Mouse (Mus musculus) bone marrow, adult 2 months (tissue): Measurements from ENCODE around the gene Zfpm1. TPM values are rescaled to one million over a fixed set of nuclear protein-coding genes. Genes with fewer than 3 reads are reported as not detected.

Experiments
- H3K27ac ChIP-seq: fragments of 200-500 bp; 2 replicates; pipeline ENCODE4 v1.5.1; 2012; ENCODE audit warnings: low read depth, mild to moderate bottlenecking, control low read depth, inconsistent platforms, low read length; ENCODE audit not compliant: control insufficient read depth, poor library complexity, insufficient read depth
- H3K4me1 ChIP-seq: fragments of 200-500 bp; 2 replicates; pipeline ENCODE4 v1.6.1; 2011; ENCODE audit warnings: low read length; ENCODE audit not compliant: control insufficient read depth, insufficient read depth
- H3K4me3 ChIP-seq: fragments of 200-500 bp; replicated peaks from 2 replicates; pipeline ENCODE3; 2011; ENCODE audit warnings: mild to moderate bottlenecking, low read depth, low read length, control low read depth; ENCODE audit not compliant: control insufficient read depth
- CTCF ChIP-seq: fragments of 200-500 bp; IDR thresholded peaks from 2 replicates; pipeline ENCODE4 v1.5.1; 2011; ENCODE audit warnings: low read length, control low read depth; ENCODE audit not compliant: control insufficient read depth, insufficient read depth
- POLR2A ChIP-seq: fragments of 200-500 bp; IDR thresholded peaks from 2 replicates; pipeline ENCODE4 v1.6.1; 2011; ENCODE audit warnings: low read depth, mild to moderate bottlenecking, control low read depth, low read length, borderline replicate concordance; ENCODE audit not compliant: control insufficient read depth
- WGBS: fragments of 180-500 bp; shearing (Covaris S2); methylation state at CpG from one replicate; pipeline ENCODE4 v1.1.7; 2018; 5-methylcytosine and 5-hydroxymethylcytosine counted together
- polyA plus RNA-seq: library from polyadenylated mRNA; stranded (reverse); fragments of >200 nt; gene quantifications from 2 replicates; pipeline ENCODE4 v1.2.4, GENCODE M21; 2011; ENCODE audit warnings: low replicate concordance; ENCODE audit not compliant: missing spikeins, insufficient read depth, insufficient read length

The Zfpm1 gene
- polyA plus RNA-seq, 1 experiment = 324 TPM

DNA sequence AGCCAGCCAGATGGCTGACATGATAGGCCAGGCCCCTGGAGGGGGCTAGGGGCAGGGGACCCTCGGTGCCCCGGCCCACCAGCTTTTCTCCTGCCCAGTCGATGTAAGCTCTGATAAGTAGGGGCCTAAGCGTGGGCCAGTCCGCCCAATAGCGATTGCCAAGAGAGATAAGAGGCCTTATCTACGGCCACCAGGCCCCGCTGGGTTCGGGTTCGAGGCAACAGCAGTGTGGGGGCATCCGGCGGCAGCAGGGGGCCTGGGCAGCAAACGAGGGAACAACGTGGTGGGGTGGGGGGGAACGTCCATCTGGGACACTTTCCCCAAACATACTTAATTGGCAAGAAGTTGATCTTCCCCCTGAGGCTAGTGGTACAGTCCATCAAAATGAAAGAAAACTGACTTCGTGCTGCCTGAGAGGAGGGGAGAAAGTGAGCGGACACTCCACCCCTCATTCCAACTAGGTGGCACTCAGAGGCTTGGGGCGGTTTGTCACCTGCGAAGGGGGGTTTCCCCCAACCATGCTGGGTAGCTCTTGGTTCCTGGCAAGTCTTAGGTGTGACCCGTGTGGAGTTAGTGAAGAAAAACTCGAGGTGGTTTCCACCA is 2.8 kb downstream of the Zfpm1 start:
- 3% methylated on average over 21 of the region's 21 CpGs for WGBS
- 0 out of 2 replicates have a peak, but pooled peaks have one; percentile 34 for TF ChIP-seq POLR2A
- TF ChIP-seq CTCF = no peak
- H3K27ac ChIP-seq = peak overlapping the region; percentile 94
- peak overlapping the region; percentile 87 for H3K4me3 ChIP-seq
- peaks cover 7% of the 10 kb centered on the region; the same call in 1 of the 2 replicates for H3K4me1 ChIP-seq

DNA sequence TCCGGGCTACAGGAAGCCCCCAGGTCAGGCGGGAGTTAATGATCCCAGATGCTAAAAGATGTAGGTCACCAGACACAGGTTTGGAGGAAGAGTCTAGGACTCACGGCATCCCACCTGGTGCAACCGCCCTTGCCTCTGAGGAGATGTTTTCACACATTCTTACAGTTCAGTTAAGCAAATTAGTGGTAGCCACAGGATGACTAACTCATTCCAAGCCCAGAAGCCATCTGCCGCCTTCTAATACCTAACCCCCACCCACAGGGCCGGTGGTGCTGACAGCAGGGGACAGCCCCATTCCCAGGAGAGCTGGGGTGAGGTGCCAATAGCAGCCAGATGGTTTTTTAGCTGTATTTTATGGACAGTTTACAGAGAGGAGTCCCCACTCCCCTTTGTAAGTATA is 3.8 kb downstream of the Zfpm1 start:
- H3K27ac ChIP-seq = peak overlapping the region; percentile 94
- H3K4me1 ChIP-seq = peaks cover 3% of the 10 kb centered on the region; the same call in 1 of the 2 replicates
- TF ChIP-seq POLR2A (no peak), CTCF (no peak)
- H3K4me3 ChIP-seq = peak overlapping the region; percentile 87
- 32% methylated on average over 6 of the region's 6 CpGs for WGBS

DNA sequence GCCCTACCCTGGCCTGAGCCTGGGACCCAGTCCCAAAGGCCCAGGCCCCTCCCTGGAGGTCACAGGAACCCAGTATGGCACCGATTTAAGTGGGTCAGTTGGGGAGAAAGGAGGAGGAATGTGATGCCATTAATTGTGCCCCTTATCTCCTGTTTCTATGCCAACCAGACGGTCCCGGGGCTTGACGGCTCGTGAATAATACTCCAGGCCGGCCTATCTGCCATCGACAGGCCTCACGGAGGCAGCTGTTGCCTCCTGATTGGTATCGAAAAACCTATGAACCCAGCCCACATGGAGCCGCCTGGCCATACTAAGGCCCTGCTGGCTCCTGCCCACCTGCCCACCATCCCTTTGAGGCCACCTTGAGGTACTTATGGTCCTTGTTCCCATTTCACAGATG is 5.0 kb downstream of the Zfpm1 start:
- TF ChIP-seq CTCF (no peak), POLR2A (0 out of 2 replicates have a peak, but pooled peaks have one; percentile 6)
- Histone ChIP-seq H3K27ac (peak overlapping the region; percentile 94), H3K4me3 (no peak overlapping the region), H3K4me1 (peaks cover 3% of the 10 kb centered on the region; the same call in 1 of the 2 replicates)
- 69% methylated on average over 10 of the region's 10 CpGs for WGBS

DNA sequence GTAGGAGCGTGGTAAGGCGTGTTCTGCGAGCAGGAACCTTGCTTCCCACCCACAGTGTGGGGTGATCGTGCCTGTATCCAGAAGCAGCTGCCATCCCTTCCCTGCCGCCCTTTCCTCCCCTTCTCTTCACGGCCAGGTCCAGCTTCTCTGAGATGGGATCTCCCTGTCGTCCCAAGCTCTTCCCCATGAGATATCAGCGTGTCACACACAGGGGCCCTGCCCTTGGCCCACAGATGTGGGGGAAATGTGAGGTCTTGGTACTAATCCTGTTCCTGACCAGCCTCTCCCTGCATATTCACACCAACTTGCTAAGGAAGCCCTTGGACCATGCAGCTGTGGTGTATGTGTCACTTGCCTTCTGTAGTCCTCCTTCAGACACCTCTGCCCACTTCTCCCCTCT is 5.8 kb downstream of the Zfpm1 start:
- Histone ChIP-seq H3K27ac (peak overlapping the region; percentile 47), H3K4me1 (peaks cover 3% of the 10 kb centered on the region; the same call in 1 of the 2 replicates), H3K4me3 (no peak overlapping the region)
- TF ChIP-seq POLR2A (no peak), CTCF (no peak)
- WGBS = 63% methylated on average over 8 of the region's 8 CpGs

DNA sequence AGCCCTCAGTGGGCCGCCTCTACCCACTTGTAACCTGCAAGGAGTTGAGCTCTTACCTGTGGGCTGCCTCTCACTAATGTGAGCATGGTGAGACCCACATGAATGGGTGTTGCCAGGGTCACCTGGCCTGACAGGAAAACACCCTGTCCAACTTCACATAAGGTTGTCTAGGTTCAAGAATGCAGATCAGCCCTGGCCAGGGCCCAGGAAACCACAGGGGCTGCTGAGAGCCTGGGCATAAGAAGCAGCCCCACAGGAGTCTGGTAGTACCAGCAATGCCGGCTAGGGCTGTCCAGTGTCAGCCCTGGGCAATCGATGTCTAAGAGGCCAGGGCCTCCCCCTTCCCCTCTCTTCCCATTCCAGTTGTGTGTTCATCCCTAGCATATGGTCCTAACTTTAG is 6.4 kb downstream of the Zfpm1 start:
- WGBS = 51% methylated on average over 3 of the region's 3 CpGs
- Histone ChIP-seq H3K4me3 (no peak overlapping the region), H3K4me1 (peaks cover 3% of the 10 kb centered on the region; the same call in 1 of the 2 replicates), H3K27ac (peak overlapping the region; percentile 47)
- TF ChIP-seq POLR2A (no peak), CTCF (no peak)

- 49% methylated on average over 12 of the region's 12 CpGs for WGBS
- TF ChIP-seq CTCF (no peak), POLR2A (no peak)
- Histone ChIP-seq H3K4me1 (peaks cover 4% of the 10 kb centered on the region; the same call in 1 of the 2 replicates), H3K27ac (peak overlapping the region; percentile 10; the same call in 1 of the 2 replicates), H3K4me3 (no peak overlapping the region)
Observed at GRCm38 (mm10) chr8:122291075-122291474, 9.1 kb downstream of the Zfpm1 start.

- TF ChIP-seq POLR2A (no peak), CTCF (no peak)
- 73% methylated on average over 10 of the region's 10 CpGs for WGBS
- no peak overlapping the region for H3K4me3 ChIP-seq
- H3K27ac ChIP-seq = no peak overlapping the region; the same call in 1 of the 2 replicates
- peaks cover 4% of the 10 kb centered on the region; the same call in 1 of the 2 replicates for H3K4me1 ChIP-seq
Observed at GRCm38 (mm10) chr8:122291549-122291948, 9.6 kb downstream of the Zfpm1 start.

- Histone ChIP-seq H3K4me3 (no peak overlapping the region), H3K4me1 (peaks cover 3% of the 10 kb centered on the region; the same call in 1 of the 2 replicates), H3K27ac (peak overlapping the region; percentile 49)
- 28% methylated on average over 10 of the region's 10 CpGs for WGBS
- TF ChIP-seq POLR2A (no peak), CTCF (no peak)
Observed at GRCm38 (mm10) chr8:122293484-122293883, 11.5 kb downstream of the Zfpm1 start.
